Mouse (Mus musculus): ENCODE measurements around the gene Psmc6. TPM values are rescaled to one million over a fixed set of nuclear protein-coding genes. Genes with fewer than 3 reads are reported as not detected.

Gene Psmc6
- total RNA-seq, 2 experiments from 2014 or later, result 87.4 to 103 TPM

- DNase-seq, result no peak
- intact Hi-C loops (cut with DNase I), result no loop called here
These were observed 1.4 kb upstream of the Psmc6 start for GRCm38 (mm10) chr14:45328072-45328713.

GRCm38 (mm10) chr14:45329018-45329588 lies 485 bp upstream of the Psmc6 start:
- intact Hi-C loops (cut with DNase I), result no loop called here
- no peak for DNase-seq

DNA sequence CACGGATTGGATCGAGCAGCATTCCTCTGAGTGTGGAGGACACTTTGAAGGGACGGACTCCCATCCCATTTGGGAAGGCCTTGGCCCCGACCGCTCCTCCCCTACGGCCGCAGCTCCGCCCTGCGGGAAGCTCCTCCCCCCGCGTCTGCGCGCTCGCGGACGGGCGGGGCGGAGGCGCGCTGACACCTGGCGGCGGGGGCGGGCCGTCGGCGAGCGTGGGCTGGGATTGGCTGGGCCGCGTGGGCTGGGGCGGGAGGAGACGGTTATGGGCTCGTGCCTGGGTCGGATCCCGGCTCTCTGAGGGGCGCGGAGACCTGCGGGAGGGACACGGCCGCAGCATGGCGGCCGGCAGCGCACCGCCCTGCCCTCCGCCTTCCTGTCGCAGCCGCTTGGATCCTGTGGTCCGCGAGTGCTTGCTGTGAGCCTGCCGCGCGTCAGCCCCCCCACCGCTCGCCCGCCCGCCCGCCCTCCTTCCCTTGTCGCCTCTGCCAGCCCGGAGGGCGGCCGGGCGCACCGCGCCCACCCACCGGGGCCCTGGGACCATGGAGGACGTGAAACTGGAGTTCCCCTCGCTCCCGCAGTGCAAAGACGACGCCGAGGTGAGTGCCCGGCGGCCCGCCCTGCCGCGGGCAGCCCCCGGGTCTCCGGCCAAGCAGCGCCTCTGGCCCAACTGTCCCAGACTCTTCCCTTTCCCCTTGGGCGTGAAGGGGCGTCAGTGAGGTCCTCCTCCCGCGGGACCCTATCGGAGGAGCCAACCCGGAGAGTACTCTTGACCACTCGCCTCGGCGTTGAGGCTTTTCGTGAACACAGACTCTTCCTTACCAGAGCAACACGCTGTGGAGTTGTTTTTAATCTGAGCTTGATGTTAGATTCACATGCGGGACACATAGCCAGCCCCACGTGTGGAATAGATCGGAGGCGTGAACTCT lies 21.6 kb downstream of the Psmc6 start, which contains the start of gene Styx:
Styx (plus strand) TSS at position 163 of the 929 bp plus-strand sequence.
- DNase-seq, result peak; percentile 93 to 97
- intact Hi-C loops (cut with DNase I), result loop anchor here (5.0 kb wide), 1 partner anchor 36 kb away; no protein-coding TSS in a partner anchor

- DNase-seq, result peak; percentile 26 to 61
- intact Hi-C loops (cut with DNase I), result no loop called here
These were observed 34.9 kb downstream of the Psmc6 start for GRCm38 (mm10) chr14:45364211-45365195.

- DNase-seq, result no peak
- intact Hi-C loops (cut with DNase I), result no loop called here
These were observed 35.6 kb downstream of the Psmc6 start for GRCm38 (mm10) chr14:45365196-45365587.

- intact Hi-C loops (cut with DNase I), result no loop called here
These were observed 49.2 kb downstream of the Psmc6 start for GRCm38 (mm10) chr14:45378771-45379170.

DNA sequence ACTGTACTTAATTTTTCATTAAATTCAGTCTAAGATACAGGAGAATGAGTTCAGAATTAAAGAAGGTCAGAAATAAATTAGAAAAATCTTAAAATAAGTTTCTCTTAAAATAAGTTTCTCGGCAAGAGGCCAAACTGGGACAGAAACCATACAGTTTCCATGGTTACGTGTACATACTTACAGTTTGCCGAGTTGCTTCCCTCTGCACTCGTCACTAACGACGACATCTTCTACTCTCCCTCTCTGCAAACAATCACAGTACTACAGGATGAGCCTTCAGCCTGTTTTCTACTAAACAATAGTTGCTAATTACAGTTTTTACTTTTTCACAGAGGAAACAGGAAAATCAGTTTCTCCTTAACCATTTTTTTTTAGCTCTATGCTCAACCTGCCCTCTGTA lies 51.2 kb downstream of the Psmc6 start:
- no peak for DNase-seq
- intact Hi-C loops (cut with DNase I), result no loop called here

More at GRCm38 (mm10) chr14:45378771-45379170, 49.2 kb downstream of the Psmc6 start:
- no peak for DNase-seq

DNA sequence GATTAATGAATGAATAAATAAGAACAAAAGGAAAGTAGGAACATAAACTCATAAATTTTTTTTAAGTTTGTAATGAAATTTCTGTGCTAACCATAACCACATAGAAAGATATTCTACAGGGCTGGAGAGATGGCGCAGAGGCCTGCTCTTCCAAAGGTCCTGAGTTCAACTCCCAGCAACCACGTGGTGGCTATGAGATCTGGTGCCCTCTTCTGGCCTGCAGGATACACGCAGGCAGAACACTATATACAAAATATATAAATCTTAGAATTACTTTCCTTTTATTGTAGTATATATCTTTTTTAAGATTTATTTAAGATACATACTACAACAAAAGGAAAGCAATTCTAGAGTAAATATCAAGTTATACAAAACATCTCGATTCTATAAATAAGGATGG lies 53.3 kb downstream of the Psmc6 start:
- intact Hi-C loops (cut with DNase I), result no loop called here
- DNase-seq, result no peak

DNA sequence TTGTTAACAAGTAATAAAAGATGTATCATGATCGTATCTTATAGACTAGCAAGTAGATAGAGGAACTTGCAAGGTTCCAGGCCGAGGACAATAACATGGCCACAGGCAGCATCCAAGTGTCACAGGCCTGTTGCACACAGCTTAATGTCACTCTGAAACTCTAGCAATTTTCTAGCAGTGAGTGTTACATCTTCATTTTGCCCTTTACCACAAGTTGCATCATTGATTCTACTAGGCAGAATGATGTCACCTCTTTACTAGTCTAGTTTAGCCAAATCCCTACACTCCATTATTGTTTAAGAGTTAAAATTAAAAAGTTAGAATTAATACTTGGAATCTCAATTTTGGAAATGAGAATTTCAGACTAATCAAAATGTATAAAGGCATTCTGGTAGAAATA lies 56.0 kb downstream of the Psmc6 start:
- no peak for DNase-seq
- intact Hi-C loops (cut with DNase I), result loop anchor here (5.0 kb wide), 2 partner anchors 33 to 48 kb away; partner anchors contain the start of gene Styx

DNA sequence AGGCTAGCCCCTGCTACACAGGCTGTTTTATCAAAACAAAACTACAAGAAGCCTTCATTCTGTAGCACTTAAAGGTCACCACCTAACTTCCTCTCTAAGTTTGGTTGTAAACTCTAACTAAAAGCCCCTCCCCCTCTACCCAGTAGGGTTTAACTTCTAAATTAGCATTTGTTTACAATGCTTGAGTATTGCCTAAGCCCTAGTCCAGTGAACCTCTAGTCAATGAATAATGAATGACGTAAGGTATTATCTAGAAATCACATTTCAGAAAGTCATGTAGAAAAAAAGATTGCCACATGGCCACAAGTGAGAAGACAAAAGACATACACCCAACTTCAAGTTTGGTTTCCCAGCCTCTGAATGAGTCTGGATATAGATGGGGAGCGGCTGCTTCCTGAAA lies 57.9 kb downstream of the Psmc6 start:
- intact Hi-C loops (cut with DNase I), result loop anchor here (5.0 kb wide), 2 partner anchors 35 to 50 kb away; partner anchors contain the start of gene Styx

DNA sequence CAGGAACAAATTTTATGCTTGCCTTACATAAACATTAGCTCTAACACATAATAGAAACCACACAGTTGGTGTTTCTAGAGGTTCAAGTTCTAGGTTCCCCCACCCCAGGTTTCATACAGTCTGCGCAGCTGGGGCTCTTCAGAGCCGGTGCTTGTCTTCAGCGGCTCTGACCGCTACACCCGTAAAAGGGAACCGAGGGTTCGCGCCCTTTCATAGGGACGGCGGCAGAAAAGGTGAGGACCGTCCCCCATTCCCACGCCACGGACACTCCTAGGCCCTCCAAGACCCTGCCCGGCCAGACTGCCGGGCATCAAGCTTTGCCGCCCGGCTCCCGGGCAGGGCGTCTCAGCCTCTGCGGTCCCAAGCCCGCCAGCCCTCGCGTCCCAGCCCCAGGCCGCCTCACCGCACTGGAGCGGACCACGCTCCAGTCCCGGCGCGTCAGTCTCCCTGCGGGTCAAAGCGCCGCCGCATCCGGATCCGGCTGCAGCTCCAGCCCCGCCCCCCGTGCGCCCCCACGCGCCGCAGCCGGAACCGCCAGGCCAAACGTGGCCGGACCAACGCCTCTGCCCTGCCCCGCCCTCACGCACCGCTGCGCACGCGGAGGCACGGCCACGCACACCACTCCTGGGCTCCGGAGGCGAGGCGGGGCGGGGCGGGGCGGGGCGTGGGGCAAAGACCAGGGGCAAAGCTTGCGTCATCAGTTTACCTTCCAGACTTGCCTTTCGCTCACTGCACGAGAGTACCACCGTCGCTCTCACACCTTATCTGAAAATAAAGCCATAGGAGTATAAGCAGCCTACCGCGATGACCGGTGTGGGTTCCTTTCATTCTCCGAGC lies 59.0 kb downstream of the Psmc6 start:
- peak; percentile 80 to 91 for DNase-seq
- intact Hi-C loops (cut with DNase I), result loop anchor here (5.0 kb wide), 2 partner anchors 36 to 51 kb away; partner anchors contain the start of gene Styx

More for the DNA sequence above, 57.9 kb downstream of the Psmc6 start:
- no peak for DNase-seq

GRCm38 (mm10) chr14:45389194-45389593 lies 59.6 kb downstream of the Psmc6 start:
- no peak for DNase-seq
- intact Hi-C loops (cut with DNase I), result loop anchor here (5.0 kb wide), 2 partner anchors 37 to 52 kb away; partner anchors contain the start of gene Styx

Other genes starting within 250 kb of the Psmc6 start
- 1 to 10 TPM; 2.0 to 3.4 TPM for gene Gpr137c, start 110.1 kb upstream of the Psmc6 start, total RNA-seq (2021)
- gene Txndc16, start 109.5 kb upstream of the Psmc6 start, total RNA-seq (2021), result 10 to 100 TPM in 1 of 2 experiments, 1 to 10 TPM in 1; 6.9 to 10.2 TPM
- gene Ero1l, start 11.0 kb upstream of the Psmc6 start, total RNA-seq (2021), result 1 to 10 TPM; 3.7 to 7.3 TPM
- gene Styx, start 21.3 kb downstream of the Psmc6 start, total RNA-seq (2021), result 10 to 100 TPM; 57.6 to 61.3 TPM
- gene Gnpnat1, start 75.1 kb downstream of the Psmc6 start, total RNA-seq (2021), result 10 to 100 TPM in 1 of 2 experiments, 1 to 10 TPM in 1; 8.1 to 11.0 TPM
- 100 to 1,000 TPM; 229 to 231 TPM for gene Fermt2, start 200.3 kb downstream of the Psmc6 start, total RNA-seq (2021)

Measured in gastrocnemius, postnatal 36 days (tissue).